Mouse (Mus musculus) 3T3-L1 (cell line): ENCODE measurements at regions not wholly inside any gene's neighbourhood (a gene's known extent, or its start where the extent isn't known, plus 50 kb on each side); places are given as distances from the start of the nearest gene placed in this dataset.
A peak's percentile ranks its signal among the peaks of the same experiment; 100 is the strongest.

ENCODE experiments used
- DNase-seq: peaks from one replicate; pipeline ENCODE4 v3.0.0-alpha.2; 2015; ENCODE audit warnings: low read depth, low spot score

- peak; percentile 18 for DNase-seq
Measured at GRCm38 (mm10) chr17:10079853-10080650, 239.6 kb downstream of the Qk start.

GRCm38 (mm10) chr17:10078536-10079319 is 240.9 kb downstream of the Qk start:
- DNase-seq, result no peak

- no peak for DNase-seq
Measured at GRCm38 (mm10) chr17:10073301-10073700, 246.4 kb downstream of the Qk start.

- DNase-seq, result peak; percentile 43
Measured at GRCm38 (mm10) chr17:10069251-10069650, 250.4 kb downstream of the Qk start.

- no peak for DNase-seq
Measured at GRCm38 (mm10) chr17:10065131-10065530, 254.5 kb downstream of the Qk start.

GRCm38 (mm10) chr17:10062546-10063100 is 257.0 kb downstream of the Qk start:
- DNase-seq, result no peak

- no peak for DNase-seq
Measured at GRCm38 (mm10) chr17:10057736-10058135, 261.9 kb downstream of the Qk start.

- DNase-seq, result no peak
Measured at GRCm38 (mm10) chr17:10056096-10056495, 263.6 kb downstream of the Qk start.

GRCm38 (mm10) chr17:10054375-10054774 is 265.3 kb downstream of the Qk start:
- DNase-seq, result peak; percentile 93

- DNase-seq, result no peak
Measured at GRCm38 (mm10) chr17:10044336-10044735, 275.3 kb downstream of the Qk start.

- peak; percentile 22 for DNase-seq
Measured at GRCm38 (mm10) chr17:10042042-10042652, 277.5 kb downstream of the Qk start.

GRCm38 (mm10) chr17:10040951-10041359 is 278.7 kb downstream of the Qk start:
- no peak for DNase-seq

GRCm38 (mm10) chr17:10040375-10040774 is 279.3 kb downstream of the Qk start:
- DNase-seq, result no peak

- no peak for DNase-seq
Measured at GRCm38 (mm10) chr17:10037799-10038445, 281.7 kb downstream of the Qk start.

- DNase-seq, result no peak
Measured at GRCm38 (mm10) chr17:10033510-10033909, 286.1 kb downstream of the Qk start.

GRCm38 (mm10) chr17:10031033-10031432 is 288.6 kb downstream of the Qk start:
- no peak for DNase-seq

GRCm38 (mm10) chr17:10026770-10027169 is 292.9 kb downstream of the Qk start:
- DNase-seq, result no peak

GRCm38 (mm10) chr17:10025212-10025611 is 294.4 kb downstream of the Qk start:
- DNase-seq, result no peak

GRCm38 (mm10) chr17:10024323-10024722 is 295.3 kb downstream of the Qk start:
- DNase-seq, result no peak

- no peak for DNase-seq
Measured at GRCm38 (mm10) chr17:10012161-10012560, 307.5 kb downstream of the Qk start.

- DNase-seq, result no peak
Measured at GRCm38 (mm10) chr17:10011728-10012127, 307.9 kb downstream of the Qk start.
